Mouse (Mus musculus): ENCODE measurements around the gene Lcmt1. TPM values are rescaled to one million over a fixed set of nuclear protein-coding genes. Genes with fewer than 3 reads are reported as not detected.
A peak's percentile ranks its signal among the peaks of the same experiment; 100 is the strongest.

Gene Lcmt1
- polyA plus RNA-seq, 1 experiment from 2014 or later: 104 TPM

- peak; percentile 99 for ATAC-seq (ENCODE audit: low FRiP score)
- 4% methylated on average over 41 of the region's 41 CpGs for WGBS
- peaks cover 23% of the 10 kb centered on the region for H3K4me1 ChIP-seq
- peak overlapping the region; percentile 77 for H3K9ac ChIP-seq (replicated peaks)
- H3K4me2 ChIP-seq: peak overlapping the region; percentile 78
- no peaks in the 10 kb centered on the region for H3K36me3 ChIP-seq
- no peaks in the 10 kb centered on the region for H3K27me3 ChIP-seq (replicated peaks)
- no peaks in the 10 kb centered on the region for H3K9me3 ChIP-seq (replicated peaks)
- peak overlapping the region; percentile 75 for H3K4me3 ChIP-seq (replicated peaks)
- peak overlapping the region; percentile 80 for H3K27ac ChIP-seq (replicated peaks)
Observed at GRCm38 (mm10) chr7:123377443-123378400, 8.1 kb downstream of the Lcmt1 start.

GRCm38 (mm10) chr7:123385693-123386407 lies 16.3 kb downstream of the Lcmt1 start:
- no peak for ATAC-seq (ENCODE audit: low FRiP score)
- Histone ChIP-seq H3K9me3 (replicated peaks) (no peaks in the 10 kb centered on the region), H3K4me1 (0 out of 2 replicates have a peak, but pooled peaks cover 3% of the 10 kb centered on the region), H3K9ac (replicated peaks) (no peak overlapping the region), H3K27ac (replicated peaks) (no peak overlapping the region), H3K4me2 (no peak overlapping the region), H3K27me3 (replicated peaks) (no peaks in the 10 kb centered on the region), H3K4me3 (replicated peaks) (no peak overlapping the region), H3K36me3 (peaks cover 26% of the 10 kb centered on the region)
- WGBS: 72% methylated on average over 11 of the region's 11 CpGs

- Histone ChIP-seq H3K4me3 (replicated peaks) (no peak overlapping the region), H3K9me3 (replicated peaks) (no peaks in the 10 kb centered on the region), H3K4me2 (no peak overlapping the region), H3K36me3 (peaks cover 33% of the 10 kb centered on the region), H3K27ac (replicated peaks) (no peak overlapping the region), H3K27me3 (replicated peaks) (no peaks in the 10 kb centered on the region), H3K4me1 (no peaks in the 10 kb centered on the region), H3K9ac (replicated peaks) (no peak overlapping the region)
- no peak for ATAC-seq (ENCODE audit: low FRiP score)
- 84% methylated on average over 6 of the region's 6 CpGs for WGBS
Observed at GRCm38 (mm10) chr7:123389686-123390280, 20.2 kb downstream of the Lcmt1 start.

GRCm38 (mm10) chr7:123394271-123394670 lies 24.7 kb downstream of the Lcmt1 start:
- H3K4me3 ChIP-seq (replicated peaks): no peak overlapping the region
- H3K36me3 ChIP-seq: peaks cover 10% of the 10 kb centered on the region; the same call in 1 of the 2 replicates
- WGBS: 94% methylated on average over 6 of the region's 6 CpGs
- H3K4me2 ChIP-seq: no peak overlapping the region
- ATAC-seq (ENCODE audit: low FRiP score): no peak
- no peaks in the 10 kb centered on the region for H3K27me3 ChIP-seq (replicated peaks)
- no peak overlapping the region for H3K27ac ChIP-seq (replicated peaks)
- no peak overlapping the region for H3K9ac ChIP-seq (replicated peaks)
- no peaks in the 10 kb centered on the region for H3K9me3 ChIP-seq (replicated peaks)
- H3K4me1 ChIP-seq: peaks cover 2% of the 10 kb centered on the region; the same call in 1 of the 2 replicates

- H3K9me3 ChIP-seq (replicated peaks): no peaks in the 10 kb centered on the region
- H3K4me1 ChIP-seq: peaks cover 2% of the 10 kb centered on the region; the same call in 1 of the 2 replicates
- no peak overlapping the region for H3K9ac ChIP-seq (replicated peaks)
- no peak overlapping the region for H3K4me3 ChIP-seq (replicated peaks)
- WGBS: 88% methylated on average over 5 of the region's 5 CpGs
- peaks cover 17% of the 10 kb centered on the region for H3K36me3 ChIP-seq
- no peak overlapping the region for H3K27ac ChIP-seq (replicated peaks)
- no peak overlapping the region for H3K4me2 ChIP-seq
- ATAC-seq (ENCODE audit: low FRiP score): no peak
- no peaks in the 10 kb centered on the region for H3K27me3 ChIP-seq (replicated peaks)
Observed at GRCm38 (mm10) chr7:123396900-123397299, 27.3 kb downstream of the Lcmt1 start.

- Histone ChIP-seq H3K36me3 (peaks cover 21% of the 10 kb centered on the region), H3K27me3 (replicated peaks) (no peaks in the 10 kb centered on the region), H3K9me3 (replicated peaks) (no peaks in the 10 kb centered on the region), H3K4me3 (replicated peaks) (no peak overlapping the region), H3K9ac (replicated peaks) (no peak overlapping the region), H3K27ac (replicated peaks) (no peak overlapping the region), H3K4me1 (peaks cover 2% of the 10 kb centered on the region; the same call in 1 of the 2 replicates), H3K4me2 (no peak overlapping the region)
- no peak for ATAC-seq (ENCODE audit: low FRiP score)
- WGBS: 42% methylated on average over 8 of the region's 8 CpGs
Observed at GRCm38 (mm10) chr7:123397369-123397768, 27.8 kb downstream of the Lcmt1 start.

GRCm38 (mm10) chr7:123397931-123398330 lies 28.3 kb downstream of the Lcmt1 start:
- 92% methylated on average over 8 of the region's 8 CpGs for WGBS
- Histone ChIP-seq H3K4me1 (peaks cover 2% of the 10 kb centered on the region; the same call in 1 of the 2 replicates), H3K27ac (replicated peaks) (no peak overlapping the region), H3K4me2 (no peak overlapping the region), H3K9ac (replicated peaks) (no peak overlapping the region), H3K27me3 (replicated peaks) (no peaks in the 10 kb centered on the region), H3K36me3 (peaks cover 27% of the 10 kb centered on the region), H3K4me3 (replicated peaks) (no peak overlapping the region), H3K9me3 (replicated peaks) (no peaks in the 10 kb centered on the region)
- no peak for ATAC-seq (ENCODE audit: low FRiP score)

- 32% methylated on average over 7 of the region's 7 CpGs for WGBS
- 0 out of 2 replicates have a peak, but pooled peaks have one; percentile 57 for ATAC-seq (ENCODE audit: low FRiP score)
Observed at GRCm38 (mm10) chr7:123398828-123399227, 29.2 kb downstream of the Lcmt1 start.

GRCm38 (mm10) chr7:123399286-123399685 lies 29.7 kb downstream of the Lcmt1 start:
- no peaks in the 10 kb centered on the region for H3K27me3 ChIP-seq (replicated peaks)
- H3K9ac ChIP-seq (replicated peaks): no peak overlapping the region
- peaks cover 31% of the 10 kb centered on the region for H3K36me3 ChIP-seq
- H3K9me3 ChIP-seq (replicated peaks): no peaks in the 10 kb centered on the region
- no peak overlapping the region for H3K4me2 ChIP-seq
- 81% methylated on average over 4 of the region's 4 CpGs for WGBS
- H3K27ac ChIP-seq (replicated peaks): no peak overlapping the region
- H3K4me3 ChIP-seq (replicated peaks): no peak overlapping the region
- H3K4me1 ChIP-seq: peaks cover 2% of the 10 kb centered on the region; the same call in 1 of the 2 replicates
- ATAC-seq (ENCODE audit: low FRiP score): no peak

More at GRCm38 (mm10) chr7:123398828-123399227, 29.2 kb downstream of the Lcmt1 start:
- peaks cover 28% of the 10 kb centered on the region for H3K36me3 ChIP-seq
- H3K9me3 ChIP-seq (replicated peaks): no peaks in the 10 kb centered on the region
- H3K27ac ChIP-seq (replicated peaks): no peak overlapping the region
- H3K4me2 ChIP-seq: no peak overlapping the region
- no peak overlapping the region for H3K4me3 ChIP-seq (replicated peaks)
- H3K9ac ChIP-seq (replicated peaks): no peak overlapping the region
- no peaks in the 10 kb centered on the region for H3K27me3 ChIP-seq (replicated peaks)
- H3K4me1 ChIP-seq: peaks cover 2% of the 10 kb centered on the region; the same call in 1 of the 2 replicates

GRCm38 (mm10) chr7:123401121-123401520 lies 31.5 kb downstream of the Lcmt1 start:
- peaks cover 2% of the 10 kb centered on the region; the same call in 1 of the 2 replicates for H3K4me1 ChIP-seq
- H3K4me3 ChIP-seq (replicated peaks): no peak overlapping the region
- H3K9ac ChIP-seq (replicated peaks): no peak overlapping the region
- no peaks in the 10 kb centered on the region for H3K9me3 ChIP-seq (replicated peaks)
- H3K4me2 ChIP-seq: no peak overlapping the region
- no peak overlapping the region for H3K27ac ChIP-seq (replicated peaks)
- no peaks in the 10 kb centered on the region for H3K27me3 ChIP-seq (replicated peaks)
- no peak for ATAC-seq (ENCODE audit: low FRiP score)
- WGBS: 91% methylated on average over 3 of the region's 3 CpGs
- peaks cover 45% of the 10 kb centered on the region for H3K36me3 ChIP-seq

GRCm38 (mm10) chr7:123404198-123404597 lies 34.6 kb downstream of the Lcmt1 start:
- Histone ChIP-seq H3K4me3 (replicated peaks) (no peak overlapping the region), H3K27ac (replicated peaks) (no peak overlapping the region), H3K4me1 (no peaks in the 10 kb centered on the region), H3K9ac (replicated peaks) (no peak overlapping the region), H3K27me3 (replicated peaks) (no peaks in the 10 kb centered on the region), H3K36me3 (peaks cover 54% of the 10 kb centered on the region), H3K9me3 (replicated peaks) (no peaks in the 10 kb centered on the region), H3K4me2 (no peak overlapping the region)
- 91% methylated on average over 6 of the region's 6 CpGs for WGBS
- no peak for ATAC-seq (ENCODE audit: low FRiP score)

Measured in neural tube, embryonic 15.5 days (tissue).